Mouse (Mus musculus) urinary bladder, postnatal 36 days (tissue): ENCODE data around the gene Cst7.

ENCODE experiments used
- DNase-seq, 2 experiments: peaks; one replicate each; pipeline ENCODE4 v3.0.0; 2022; ENCODE audit warnings: low spot score in 2 of 2, mixed read lengths in 1 of 2

Gene Cst7

DNA sequence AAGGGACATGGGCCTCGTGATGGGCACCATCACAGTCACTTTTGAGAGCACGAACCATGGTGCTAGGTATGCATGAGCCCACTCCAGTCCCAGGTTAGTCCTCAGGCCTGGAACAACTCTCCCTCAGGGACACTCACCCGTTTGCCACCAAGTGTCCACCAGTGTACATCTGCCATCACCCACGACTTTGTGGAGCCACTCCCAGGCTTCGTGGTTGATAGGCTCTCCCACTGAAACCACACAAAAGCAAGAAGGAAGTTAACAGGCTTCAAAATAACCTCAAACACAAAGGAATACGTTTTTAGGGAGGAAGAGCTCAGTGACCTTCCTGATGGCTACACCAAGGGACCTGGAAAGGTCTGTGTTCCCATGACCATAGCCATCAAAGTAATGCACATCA lies 56.9 kb downstream of the Cst7 start:
- no peak for DNase-seq
